Mouse (Mus musculus): Measurements from ENCODE around the gene D10Jhu81e. TPM values are rescaled to one million over a fixed set of nuclear protein-coding genes. Genes with fewer than 3 reads are reported as not detected.

Gene D10Jhu81e
- 76.6 and 90.9 TPM in 2 replicates for polyA plus RNA-seq (2012; rRNA removed)

DNA sequence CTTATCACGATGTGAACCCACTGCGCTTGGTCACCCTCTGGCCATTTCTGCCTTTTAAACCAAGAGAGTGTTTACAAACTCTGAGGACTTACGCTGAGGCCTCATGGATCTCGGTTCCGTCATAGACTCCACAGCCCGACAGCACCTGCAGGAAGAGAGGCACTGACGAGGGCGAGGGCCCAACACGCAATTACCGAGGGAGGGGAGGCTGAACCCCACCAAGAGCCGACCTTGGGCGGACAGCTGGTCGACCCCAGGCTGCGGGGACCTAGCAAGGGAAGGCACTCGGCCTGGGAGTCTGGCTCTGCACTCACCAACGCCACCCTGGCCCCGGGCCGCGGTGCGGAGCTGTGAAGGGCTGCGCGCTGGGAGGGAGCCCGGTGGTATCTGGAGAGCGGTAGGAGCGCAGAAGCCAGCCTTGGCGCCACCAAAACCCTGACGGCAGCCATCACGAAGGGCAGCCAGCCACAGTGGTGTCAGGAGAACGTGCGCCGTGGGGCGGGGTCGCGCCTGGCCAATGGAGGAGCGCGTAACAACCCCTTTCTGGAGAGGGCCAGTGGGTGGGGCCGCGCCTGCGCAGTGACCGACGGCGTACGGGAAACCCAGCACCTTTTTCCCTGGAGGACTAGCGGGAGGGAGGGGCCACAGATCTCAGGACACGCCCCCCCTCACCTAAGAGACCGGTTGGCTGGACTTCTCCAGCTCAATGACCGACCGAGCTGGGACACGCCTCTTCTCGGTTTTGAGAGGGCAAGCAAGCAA is at the start of gene D10Jhu81e:
Gene D10Jhu81e (minus strand): TSS at position 502 of the 762 bp plus-strand sequence.

GRCm38 (mm10) chr10:78184531-78185380 is 15.2 kb upstream of the D10Jhu81e start, which contains the start of gene Pwp2:
Gene Pwp2, minus strand, starts transcription at chr10:78185149.

Other genes with a start within 250 kb of the D10Jhu81e start
- gene Trpm2, start 199.2 kb downstream of the D10Jhu81e start, polyA plus RNA-seq (2012; rRNA removed), result 12.8 and 13.4 TPM in 2 replicates
- gene 1810043G02Rik, start 191.3 kb downstream of the D10Jhu81e start, polyA plus RNA-seq (2012; rRNA removed), result 66.5 and 68.2 TPM in 2 replicates
- gene Pfkl, start 159.7 kb downstream of the D10Jhu81e start, polyA plus RNA-seq (2012; rRNA removed), result 159 and 175 TPM in 2 replicates
- not detected in 2 replicates for gene Dnmt3l, start 127.8 kb downstream of the D10Jhu81e start, polyA plus RNA-seq (2012; rRNA removed)
- 0.62 and 0.68 TPM in 2 replicates for gene Aire, start 126.2 kb downstream of the D10Jhu81e start, polyA plus RNA-seq (2012; rRNA removed)
- gene Icosl, start 100.5 kb downstream of the D10Jhu81e start, polyA plus RNA-seq (2012; rRNA removed), result 1.1 and 1.3 TPM in 2 replicates
- 20.7 and 22.1 TPM in 2 replicates for gene Pwp2, start 15.4 kb upstream of the D10Jhu81e start, polyA plus RNA-seq (2012; rRNA removed)
- 61.0 and 63.4 TPM in 2 replicates for gene Trappc10, start 74.9 kb upstream of the D10Jhu81e start, polyA plus RNA-seq (2012; rRNA removed)
- gene Agpat3, start 182.7 kb upstream of the D10Jhu81e start, polyA plus RNA-seq (2012; rRNA removed), result 88.8 and 92.3 TPM in 2 replicates
- 378 and 403 TPM in 2 replicates for gene Rrp1, start 243.3 kb upstream of the D10Jhu81e start, polyA plus RNA-seq (2012; rRNA removed)

Data from central nervous system, embryonic 18 days (tissue).